Mouse (Mus musculus): Measurements from ENCODE around the gene Flot2.
A peak's percentile ranks its signal among the peaks of the same experiment; 100 is the strongest.
"Not testable (repeated sequence)": the region's sequence is repeated elsewhere in the genome, so short reads cannot be mapped to it uniquely, and the experiment has no call there.

Gene Flot2

DNA sequence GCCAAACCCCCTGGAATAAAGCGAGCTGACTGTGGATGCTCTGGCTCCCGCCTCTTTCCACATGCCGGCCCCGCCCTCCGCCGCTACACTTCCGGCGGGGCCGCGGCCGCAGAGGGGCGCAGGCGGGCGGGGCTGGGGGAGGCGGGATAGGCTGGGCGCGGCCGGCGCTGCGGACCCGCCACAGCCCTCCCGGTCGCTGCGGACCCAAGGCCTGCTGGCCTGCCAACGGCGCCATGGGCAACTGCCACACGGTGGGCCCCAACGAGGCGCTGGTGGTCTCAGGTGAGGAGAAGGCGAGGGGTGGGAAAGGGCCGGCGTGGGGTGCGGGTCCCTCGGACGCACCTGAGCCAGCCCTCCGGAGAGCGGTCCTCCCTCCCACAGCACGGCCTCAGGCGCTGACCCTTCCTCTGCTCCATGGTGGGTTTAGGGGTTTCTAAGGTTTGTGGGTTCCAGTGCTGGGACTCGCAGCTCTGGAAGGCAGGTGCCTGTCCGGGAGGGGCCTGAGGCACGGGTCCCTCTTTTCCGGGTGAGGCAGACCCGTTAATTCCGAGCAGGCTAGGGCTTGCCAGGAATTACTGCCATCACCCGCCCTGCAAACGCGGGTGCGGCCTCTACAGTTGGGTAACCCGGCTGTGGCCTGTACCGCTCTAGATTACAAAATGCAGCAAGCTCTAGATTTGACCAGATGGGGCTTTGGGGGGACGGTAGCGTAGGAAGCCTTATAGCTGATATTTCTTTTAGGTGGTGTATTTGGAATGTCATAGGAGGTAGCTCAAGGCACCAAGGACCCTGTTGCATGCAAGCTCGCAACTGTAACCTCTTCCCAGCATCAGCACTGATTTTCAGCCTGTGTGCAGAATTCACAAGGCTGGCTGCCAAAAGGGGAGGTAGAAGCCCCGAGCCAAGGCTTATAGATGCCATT lies at the start of gene Flot2:
Gene Flot2 (plus strand): TSS at position 101 of the 922 bp plus-strand sequence.
- peak; percentile 73 for DNase-seq (ENCODE audit: low spot score)

DNA sequence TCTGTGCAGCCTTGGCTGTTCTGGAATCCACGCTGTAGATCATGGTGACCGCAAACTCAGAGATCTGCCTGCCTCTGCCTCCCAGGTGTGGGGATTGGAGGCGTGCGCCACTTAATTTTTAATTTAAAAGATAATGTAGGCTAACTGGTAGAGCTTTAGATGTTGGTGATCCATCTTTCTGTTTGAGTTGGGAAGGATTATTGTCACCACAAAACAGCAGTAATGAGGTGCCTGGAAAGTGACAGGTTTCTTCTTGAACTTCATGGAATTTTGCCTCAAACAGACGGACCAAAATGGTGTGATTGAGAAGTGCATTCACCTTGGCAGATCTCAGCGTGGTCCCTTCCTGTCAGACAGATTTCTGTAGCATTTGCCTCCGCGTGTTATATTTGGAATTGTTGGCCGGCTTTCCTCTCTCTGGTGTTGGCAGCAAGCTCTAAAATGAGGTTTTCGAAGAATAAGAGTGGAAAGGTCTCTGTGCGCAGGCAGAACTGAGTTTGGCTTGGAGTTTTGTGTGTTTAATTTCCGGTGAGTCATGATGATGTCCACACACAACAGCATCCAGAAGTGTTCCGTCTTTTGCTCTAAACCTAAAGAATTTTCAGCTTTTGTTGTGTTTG lies 48.5 kb upstream of the Flot2 start:
- no peak for DNase-seq (ENCODE audit: low spot score)

DNA sequence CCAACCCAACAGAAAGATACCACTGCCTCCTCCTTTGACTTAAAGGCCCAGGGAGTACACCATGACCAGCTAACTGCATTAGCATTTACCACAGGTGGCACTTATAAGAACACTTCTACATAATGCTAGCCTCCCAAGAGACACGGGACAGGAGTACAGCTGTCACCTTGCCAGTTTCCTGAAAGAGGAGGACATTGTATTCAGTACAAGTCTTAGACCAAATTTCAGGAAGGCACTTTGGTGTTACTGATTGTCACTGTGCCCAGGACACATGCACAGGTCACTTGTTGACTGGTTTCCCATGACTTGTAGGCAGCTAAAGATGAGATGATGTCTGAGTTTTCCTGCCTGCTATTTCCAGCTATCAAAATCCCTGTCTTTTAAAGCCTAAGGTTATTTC lies 42.2 kb upstream of the Flot2 start:
- DNase-seq (ENCODE audit: low spot score) = no peak

DNA sequence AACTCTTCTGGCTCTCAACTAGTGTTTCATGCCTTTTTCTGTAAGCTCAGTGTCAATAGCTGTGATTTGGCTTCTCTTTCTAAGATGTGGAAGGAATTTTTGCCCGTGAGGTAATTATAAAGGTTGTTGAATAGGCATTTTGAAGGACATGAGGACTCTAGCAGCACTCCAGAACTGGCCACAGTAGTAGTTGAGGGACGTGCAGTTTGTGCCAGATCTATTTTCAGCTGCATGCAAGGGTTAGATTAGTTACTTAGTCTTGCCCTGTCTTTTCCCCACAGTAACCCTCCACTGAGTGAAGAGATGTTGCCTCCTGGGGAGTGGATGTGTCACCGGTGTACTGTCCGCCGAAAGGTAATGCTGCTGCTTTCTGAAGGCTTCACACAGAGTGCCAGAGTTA lies 31.3 kb upstream of the Flot2 start:
- DNase-seq (ENCODE audit: low spot score) = no peak

DNA sequence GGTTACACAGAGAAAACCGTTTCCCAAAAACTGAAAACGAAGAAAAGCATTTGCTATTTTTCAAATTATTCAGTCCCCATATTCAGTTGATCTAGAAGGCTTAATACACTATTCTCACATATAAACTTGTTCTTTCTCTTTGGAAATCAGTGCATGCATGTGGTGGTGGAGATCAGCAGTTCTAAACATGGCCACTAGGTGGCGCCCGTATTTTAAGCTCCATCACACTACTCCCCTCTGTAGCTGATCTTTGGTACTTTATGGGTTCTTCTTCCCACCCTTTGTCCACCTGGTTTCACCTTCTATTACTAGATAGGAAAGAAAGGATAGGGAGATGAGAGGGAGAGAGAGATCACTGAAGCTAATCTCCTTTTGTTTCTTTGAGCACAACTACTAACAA lies 18.1 kb upstream of the Flot2 start:
- peak; percentile 69 for DNase-seq (ENCODE audit: low spot score)

DNA sequence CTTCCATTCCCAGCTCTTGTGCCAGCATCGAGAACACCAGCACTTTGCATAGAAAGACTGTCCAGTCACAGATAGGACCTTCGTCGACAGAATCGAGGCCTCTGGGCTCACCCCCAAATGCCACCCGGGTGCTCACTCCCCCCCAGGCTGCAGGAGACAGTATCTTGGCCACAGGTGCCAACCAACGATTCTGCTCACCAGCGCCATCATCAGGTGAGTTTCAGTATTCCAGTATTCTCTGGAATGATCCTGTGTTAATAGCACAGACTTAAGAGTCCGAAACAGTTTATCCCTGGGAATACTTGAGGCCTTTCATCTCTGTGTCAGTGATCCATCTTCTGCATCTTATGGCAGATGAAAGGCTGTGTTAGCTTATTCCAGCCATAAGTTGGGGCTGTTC lies 14.1 kb upstream of the Flot2 start:
- DNase-seq (ENCODE audit: low spot score) = no peak

DNA sequence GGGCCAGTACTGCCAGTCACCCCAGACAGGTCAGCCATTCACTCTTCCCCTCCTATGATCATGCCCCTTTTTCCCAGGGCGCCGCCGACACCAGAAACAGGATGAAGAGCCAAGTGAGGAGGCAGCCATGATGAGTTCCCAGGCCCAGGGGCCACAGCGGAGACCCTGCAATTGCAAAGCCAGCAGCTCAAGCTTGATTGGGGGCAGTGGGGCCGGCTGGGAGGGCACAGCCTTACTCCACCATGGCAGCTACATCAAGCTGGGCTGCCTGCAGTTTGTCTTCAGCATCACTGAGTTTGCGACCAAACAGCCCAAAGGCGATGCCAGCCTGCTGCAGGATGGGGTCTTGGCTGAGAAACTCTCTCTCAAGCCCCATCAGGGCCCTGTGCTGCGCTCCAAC lies 8.5 kb upstream of the Flot2 start:
- no peak for DNase-seq (ENCODE audit: low spot score)

DNA sequence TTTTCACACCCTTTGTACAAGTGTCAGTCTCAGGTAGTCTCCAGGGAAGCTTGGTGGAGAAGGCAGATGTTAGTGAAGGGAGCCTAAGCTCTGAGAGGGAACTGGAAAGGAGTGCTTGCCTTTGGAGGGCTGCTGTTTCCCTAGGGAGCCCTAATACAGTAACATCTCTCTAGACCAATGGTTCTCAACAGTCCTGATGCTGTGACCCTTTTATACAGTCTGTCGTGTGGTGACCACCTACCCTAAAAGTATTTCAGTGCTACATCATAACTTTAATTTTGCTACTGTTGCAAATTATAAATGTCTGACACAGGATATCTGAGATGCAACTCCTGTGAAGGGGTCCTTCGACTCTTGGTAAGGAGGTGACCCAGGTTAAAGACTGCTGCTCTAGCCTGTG lies 7.1 kb upstream of the Flot2 start:
- DNase-seq (ENCODE audit: low spot score) = no peak

DNA sequence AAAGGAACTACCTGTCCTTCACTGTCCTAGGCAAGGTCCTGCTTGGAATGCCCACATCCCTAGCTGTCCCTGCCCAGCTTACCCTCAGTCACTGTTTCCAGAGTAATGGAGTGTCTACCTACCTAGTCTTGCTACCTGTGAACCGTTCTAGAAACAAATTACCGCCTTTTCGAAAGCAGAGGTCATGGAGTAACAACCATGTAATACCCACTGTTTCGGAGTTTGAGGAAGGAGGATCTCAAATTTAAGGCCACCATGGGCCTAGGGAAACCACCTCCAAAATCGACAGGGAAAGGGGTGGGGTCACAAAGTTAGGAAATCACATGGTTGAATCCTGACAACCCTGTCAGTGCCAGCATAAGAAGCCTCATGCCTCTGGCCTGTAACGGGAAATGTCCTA lies 6.3 kb upstream of the Flot2 start:
- DNase-seq (ENCODE audit: low spot score) = no peak

DNA sequence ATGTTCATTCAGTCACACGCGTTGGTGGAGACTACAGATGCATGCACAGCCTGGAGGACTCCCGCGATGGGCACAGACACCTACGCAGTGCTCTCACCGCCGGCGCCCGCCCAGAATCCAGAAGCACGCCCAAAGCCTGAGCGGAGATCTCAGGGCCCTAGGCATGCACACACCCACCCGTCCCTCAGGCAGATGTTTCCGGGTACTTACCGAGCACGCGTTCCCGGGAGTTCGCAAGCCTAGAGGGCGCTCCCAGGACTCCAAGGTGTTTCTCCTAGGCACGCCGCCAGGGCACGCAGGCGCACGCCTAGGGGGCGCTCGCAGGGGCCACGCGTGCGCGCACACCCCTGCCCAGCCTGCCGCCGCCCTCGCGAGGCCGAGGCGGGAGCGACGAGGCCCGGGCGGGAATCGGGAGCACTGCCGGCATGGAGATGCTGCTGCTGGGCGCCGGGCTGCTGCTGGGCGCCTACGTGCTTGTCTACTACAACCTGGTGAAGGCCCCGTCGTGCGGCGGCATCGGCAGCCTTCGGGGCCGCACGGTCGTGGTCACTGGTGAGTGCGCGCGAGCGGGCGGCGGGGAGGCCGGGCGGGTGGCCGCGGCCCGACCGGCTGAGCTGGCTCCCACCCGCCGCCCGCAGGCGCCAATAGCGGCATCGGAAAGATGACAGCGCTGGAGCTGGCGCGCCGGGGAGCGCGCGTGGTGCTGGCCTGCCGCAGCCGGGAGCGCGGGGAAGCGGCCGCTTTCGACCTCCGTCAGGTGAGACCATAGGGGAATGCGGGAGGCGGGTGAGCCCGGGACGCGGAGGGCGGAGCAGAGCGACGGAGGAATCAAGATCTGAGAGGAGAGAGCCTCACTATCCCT lies 5.6 kb upstream of the Flot2 start, which contains the start of gene Dhrs13:
Gene Dhrs13 (plus strand): TSS at position 334 of the 862 bp plus-strand sequence.
- peak; percentile 94 for DNase-seq (ENCODE audit: low spot score)

DNA sequence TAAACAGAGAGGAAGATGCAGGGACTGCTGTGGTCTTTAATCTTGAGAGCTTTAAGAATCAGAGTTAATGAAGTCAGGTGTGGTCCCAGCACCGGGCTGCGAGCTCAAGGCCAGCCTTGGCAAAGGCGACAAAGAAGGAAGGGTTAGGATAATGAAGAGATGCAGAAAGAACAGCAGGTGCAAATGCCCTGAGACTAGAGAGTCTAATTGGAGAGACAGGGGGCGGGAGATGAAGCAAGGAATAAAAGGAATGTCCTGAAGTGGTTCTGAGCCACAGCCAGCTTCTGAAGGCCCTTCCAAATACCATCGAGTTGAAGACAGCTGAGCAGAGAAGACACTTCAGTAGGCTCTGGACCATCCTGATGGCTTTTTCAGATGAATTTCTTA lies 4.9 kb upstream of the Flot2 start:
- DNase-seq (ENCODE audit: low spot score) = no peak

DNA sequence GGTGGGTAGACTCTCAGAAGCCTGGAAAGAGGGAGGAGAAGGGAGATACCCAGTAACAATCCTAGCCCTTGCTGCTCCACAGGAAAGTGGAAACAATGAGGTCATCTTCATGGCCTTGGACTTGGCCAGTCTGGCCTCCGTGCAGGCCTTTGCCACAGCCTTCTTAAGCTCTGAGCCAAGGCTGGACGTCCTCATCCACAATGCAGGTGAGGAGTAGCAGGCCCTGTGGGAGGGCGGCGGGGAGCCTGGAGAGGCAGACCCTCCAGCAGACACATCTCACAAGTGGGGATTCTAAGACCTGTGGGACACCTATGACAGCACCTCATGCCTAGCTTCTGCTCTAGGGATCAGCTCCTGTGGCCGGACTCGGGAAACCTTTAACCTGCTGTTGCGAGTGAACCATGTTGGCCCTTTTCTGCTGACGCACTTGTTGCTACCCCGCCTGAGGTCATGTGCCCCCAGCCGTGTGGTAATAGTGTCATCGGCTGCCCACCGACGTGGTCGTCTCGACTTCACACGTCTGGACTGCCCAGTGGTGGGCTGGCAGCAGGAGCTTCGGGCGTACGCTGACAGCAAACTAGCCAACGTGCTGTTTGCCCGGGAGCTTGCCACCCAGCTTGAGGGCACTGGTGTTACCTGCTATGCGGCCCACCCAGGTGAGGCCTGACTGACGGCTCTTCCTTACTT lies 3.7 kb upstream of the Flot2 start:
- DNase-seq (ENCODE audit: low spot score) = no peak

DNA sequence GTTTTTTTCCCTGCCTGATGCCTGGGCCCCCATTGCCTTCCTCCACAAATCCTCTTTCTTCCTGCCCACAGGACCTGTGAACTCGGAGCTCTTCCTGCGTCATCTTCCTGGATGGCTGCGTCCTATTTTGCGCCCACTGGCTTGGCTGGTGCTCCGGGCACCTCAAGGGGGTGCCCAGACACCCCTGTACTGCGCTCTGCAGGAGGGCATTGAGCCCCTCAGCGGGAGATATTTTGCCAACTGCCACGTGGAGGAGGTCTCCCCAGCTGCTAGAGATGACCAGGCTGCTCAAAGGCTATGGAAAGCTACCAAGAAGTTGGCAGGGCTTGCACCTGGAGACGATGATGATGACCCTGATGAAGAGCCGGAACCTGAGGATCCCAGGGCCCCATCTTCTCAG lies 940 bp upstream of the Flot2 start:
- DNase-seq (ENCODE audit: low spot score) = no peak

DNA sequence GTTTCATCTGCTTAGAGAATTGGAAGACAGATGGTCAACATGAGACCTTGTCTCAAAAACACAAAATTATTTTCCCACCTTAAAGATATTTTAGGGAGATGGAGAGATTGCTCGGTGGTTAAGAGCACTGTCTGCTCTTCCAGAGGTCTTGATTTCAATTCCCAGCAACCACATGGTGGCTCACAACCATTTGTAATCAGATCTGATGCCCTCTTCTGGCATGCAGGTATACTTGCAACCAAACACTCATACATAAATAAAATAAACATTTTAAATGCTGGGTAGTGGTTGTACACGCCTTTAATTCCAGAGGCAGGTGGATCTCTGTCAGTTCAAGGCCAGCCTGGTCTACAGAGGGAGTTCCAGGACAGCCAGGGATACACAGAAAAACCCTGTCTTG lies 3.1 kb downstream of the Flot2 start:
- no peak for DNase-seq (ENCODE audit: low spot score)

DNA sequence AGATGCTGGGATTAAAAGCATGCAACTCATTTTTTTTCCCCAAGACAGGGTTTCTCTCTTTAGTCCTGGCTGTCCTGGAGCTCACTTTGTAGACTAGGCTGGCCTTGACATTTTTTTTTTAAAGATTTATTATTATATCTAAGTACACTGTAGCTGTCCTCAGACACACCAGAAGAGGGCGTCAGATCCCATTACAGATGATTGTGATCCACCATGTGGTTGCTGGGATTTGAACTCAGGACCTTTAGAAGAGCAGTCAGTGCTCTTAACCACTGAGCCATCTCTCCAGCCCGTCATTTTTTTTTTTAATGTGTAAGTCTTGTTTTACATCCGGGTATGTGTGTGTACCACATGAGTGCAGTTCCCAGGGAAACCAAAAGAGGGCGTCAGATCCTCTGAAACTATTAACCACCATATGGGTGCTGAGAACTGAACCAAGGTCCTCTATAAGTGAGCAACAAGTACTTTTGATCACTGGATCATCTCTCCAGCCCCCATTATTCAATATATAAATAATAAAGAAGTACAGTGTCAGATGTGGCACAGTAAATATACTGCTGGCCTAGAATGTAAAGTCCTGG lies 4.6 kb downstream of the Flot2 start:
- DNase-seq (ENCODE audit: low spot score) = not testable (repeated sequence)

DNA sequence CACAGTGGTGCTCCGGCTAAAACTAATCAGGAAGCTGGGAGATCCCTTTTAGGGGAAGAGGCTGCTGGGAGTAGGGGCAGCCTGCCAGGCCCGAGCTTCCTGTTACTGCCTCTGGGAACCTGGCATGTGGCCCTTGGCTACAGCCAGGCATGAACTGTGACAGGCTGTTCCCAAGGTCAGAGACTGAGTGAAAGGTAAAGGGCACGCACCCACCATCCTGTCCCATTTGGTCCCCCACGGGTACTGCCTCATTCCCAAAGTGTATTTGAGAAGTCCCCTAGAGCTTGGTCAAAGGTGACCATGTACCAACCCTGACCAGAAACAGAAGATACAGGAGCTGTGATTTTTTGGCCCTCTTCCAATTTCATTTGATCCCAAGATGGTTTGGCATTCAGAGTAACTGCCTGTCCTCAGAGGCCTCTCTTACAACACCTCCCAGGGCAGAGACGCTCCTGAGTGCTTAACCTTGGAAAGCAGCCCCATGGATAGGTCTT lies 7.1 kb downstream of the Flot2 start:
- peak; percentile 80 for DNase-seq (ENCODE audit: low spot score)

DNA sequence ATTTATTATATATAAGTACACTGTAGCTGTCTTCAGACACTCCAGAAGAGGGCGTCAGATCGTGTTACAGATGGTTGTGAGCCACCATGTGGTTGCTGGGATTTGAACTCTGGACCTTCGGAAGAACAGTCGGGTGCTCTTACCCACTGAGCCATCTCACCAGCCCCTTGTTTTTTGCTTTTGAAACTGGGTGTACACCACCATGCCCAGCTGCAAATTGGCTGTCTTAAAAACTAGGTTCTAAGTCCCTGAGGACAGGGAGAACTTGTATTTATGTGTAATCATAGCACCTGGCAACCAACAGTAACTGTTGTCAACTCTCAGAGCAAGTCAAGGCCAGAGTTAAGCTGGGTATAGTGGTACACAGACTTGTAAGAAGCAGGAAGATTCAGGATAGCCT lies 10.9 kb downstream of the Flot2 start:
- DNase-seq (ENCODE audit: low spot score) = not testable (repeated sequence)

DNA sequence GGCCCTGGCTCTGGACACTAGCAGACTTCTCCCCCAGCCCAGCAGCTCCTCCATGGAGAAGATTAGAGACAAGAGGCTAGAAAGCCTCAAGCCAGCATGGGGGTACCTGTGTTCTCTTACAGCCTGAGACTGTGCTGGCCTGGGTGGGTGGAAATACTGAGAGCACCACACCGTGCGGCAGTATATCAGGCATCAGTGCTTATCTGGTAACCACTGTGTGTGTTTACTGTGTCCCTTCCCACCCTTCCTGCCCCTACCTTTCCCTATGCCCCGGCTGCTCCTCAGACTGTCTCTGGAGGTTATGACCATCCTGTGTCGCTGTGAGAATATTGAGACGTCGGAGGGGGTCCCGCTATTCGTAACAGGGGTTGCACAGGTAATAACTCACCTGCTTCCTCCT lies 15.3 kb downstream of the Flot2 start:
- no peak for DNase-seq (ENCODE audit: low spot score)

DNA sequence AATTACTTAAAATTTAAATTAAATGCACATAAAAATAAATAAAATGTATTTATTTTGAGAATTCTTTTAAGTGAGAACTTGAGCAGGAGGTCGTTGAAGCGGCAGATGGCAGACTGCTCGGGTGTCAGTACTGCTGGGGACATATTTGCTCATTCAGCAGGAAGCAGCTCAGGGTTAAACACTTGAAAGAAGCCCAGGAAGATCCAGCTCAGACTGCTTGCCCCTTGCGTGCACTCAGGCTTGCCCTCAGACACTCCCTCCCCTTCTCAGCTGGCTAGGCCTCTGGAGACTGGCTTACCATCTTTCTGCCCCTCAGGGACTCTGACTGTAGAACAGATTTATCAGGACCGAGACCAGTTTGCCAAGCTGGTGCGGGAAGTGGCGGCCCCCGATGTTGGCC lies 19.2 kb downstream of the Flot2 start:
- no peak for DNase-seq (ENCODE audit: low spot score)

DNA sequence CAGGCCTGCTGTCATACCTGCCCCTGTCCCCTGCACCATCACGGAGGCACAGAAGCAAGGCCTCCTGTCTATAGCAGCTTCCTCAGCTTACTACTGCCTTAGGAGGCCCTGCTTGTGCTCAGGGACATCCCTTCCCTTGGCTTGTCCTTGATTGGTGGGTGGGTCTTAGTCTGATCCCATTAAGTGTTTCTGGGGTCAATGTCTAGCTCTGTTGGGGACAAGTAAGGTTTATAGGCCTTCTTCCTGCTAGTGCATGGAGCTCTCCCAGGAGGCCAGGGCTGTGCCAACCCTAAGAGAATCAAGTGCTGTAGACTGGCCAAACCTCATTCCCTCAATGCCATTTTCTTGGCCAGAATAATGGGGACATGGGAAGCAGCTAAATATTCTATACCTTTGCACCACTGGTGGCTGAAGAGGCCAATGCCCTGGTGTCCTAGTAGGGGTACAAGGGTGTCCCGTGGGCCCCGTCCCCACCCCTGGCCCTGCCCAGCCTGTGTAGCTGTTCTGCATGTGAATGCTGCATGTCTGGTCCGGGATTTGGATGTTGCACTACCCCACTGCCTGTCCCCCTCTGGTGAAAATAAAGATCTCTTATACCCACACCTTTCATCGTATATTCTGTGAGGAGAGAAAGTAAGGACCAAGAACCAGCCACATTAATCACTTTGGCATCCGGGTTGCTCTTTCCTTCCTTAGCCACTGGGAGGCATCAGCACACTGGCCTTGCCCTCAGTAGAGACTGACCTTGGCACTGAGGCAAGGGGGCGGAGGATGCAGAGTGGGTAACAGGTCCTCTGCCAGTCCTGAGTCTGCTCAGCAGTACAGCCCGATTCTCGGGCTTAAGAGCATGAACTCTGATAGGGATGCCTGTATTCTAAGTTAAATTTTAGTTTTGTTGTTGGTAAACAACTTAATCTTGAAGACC lies 22.4 kb downstream of the Flot2 start:
- DNase-seq (ENCODE audit: low spot score) = peak; percentile 79
